Mouse (Mus musculus) CH12.LX (cell line): ENCODE measurements around the gene Platr25.

Experiments used
- CHD2 ChIP-seq: IDR thresholded peaks from 2 replicates; pipeline ENCODE4 v1.6.1; 2011; ENCODE audit warnings: low read length, improper control_type of control experiment
- CTCF ChIP-seq, 2 experiments: IDR thresholded peaks in 1 of 2; conservative IDR thresholded peaks in 1 of 2; 2 replicates each; pipeline ENCODE4 v1.5.1; 2011 to 2012; ENCODE audit warnings: low read depth in 2 of 2, low read length in 2 of 2, improper control_type of control experiment in 1 of 2, inconsistent platforms in 1 of 2, mild to moderate bottlenecking in 1 of 2, moderate library complexity in 1 of 2
- E2F4 ChIP-seq: IDR thresholded peaks from 2 replicates; pipeline ENCODE4 v1.6.1; 2011; ENCODE audit warnings: low read depth, low read length, improper control_type of control experiment; ENCODE audit not compliant: insufficient replicate concordance
- HCFC1 ChIP-seq: IDR thresholded peaks from 2 replicates; pipeline ENCODE4 v1.6.1; 2012; ENCODE audit warnings: low read depth, mild to moderate bottlenecking, inconsistent platforms, low read length, improper control_type of control experiment
- IRF4 ChIP-seq: IDR thresholded peaks from 2 replicates; pipeline ENCODE4 v1.6.1; 2014; ENCODE audit warnings: low read depth, mild to moderate bottlenecking, inconsistent platforms, low read length, improper control_type of control experiment
- MAZ ChIP-seq: IDR thresholded peaks from 2 replicates; pipeline ENCODE4 v1.6.1; 2012; ENCODE audit warnings: low read depth, mild to moderate bottlenecking, inconsistent platforms, low read length, improper control_type of control experiment, moderate library complexity
- NELFE ChIP-seq: IDR thresholded peaks from 2 replicates; pipeline ENCODE4 v1.6.1; 2011; ENCODE audit warnings: low read depth, low read length, improper control_type of control experiment
- POLR2A ChIP-seq: IDR thresholded peaks from 2 replicates; pipeline ENCODE4 v1.6.1; 2011; ENCODE audit warnings: low read depth, mild to moderate bottlenecking, improper control_type of control experiment, low read length
- RCOR1 ChIP-seq: conservative IDR thresholded peaks from 2 replicates; pipeline ENCODE4 v1.6.1; 2012; ENCODE audit warnings: low read depth, mild to moderate bottlenecking, inconsistent platforms, low read length, improper control_type of control experiment
- TBP ChIP-seq: conservative IDR thresholded peaks from 2 replicates; pipeline ENCODE4 v1.6.1; 2011; ENCODE audit warnings: low read depth, low read length, improper control_type of control experiment
- USF1 ChIP-seq: IDR thresholded peaks from 2 replicates; pipeline ENCODE4 v1.6.1; 2014; ENCODE audit warnings: low read depth, mild to moderate bottlenecking, inconsistent platforms, low read length, improper control_type of control experiment
- USF2 ChIP-seq: conservative IDR thresholded peaks from 2 replicates; pipeline ENCODE4 v1.6.1; 2011; ENCODE audit warnings: low read depth, low read length, improper control_type of control experiment
- ZNF384 ChIP-seq: IDR thresholded peaks from 2 replicates; pipeline ENCODE4 v1.6.1; 2012; ENCODE audit warnings: low read depth, low read length, improper control_type of control experiment, inconsistent platforms

DNA sequence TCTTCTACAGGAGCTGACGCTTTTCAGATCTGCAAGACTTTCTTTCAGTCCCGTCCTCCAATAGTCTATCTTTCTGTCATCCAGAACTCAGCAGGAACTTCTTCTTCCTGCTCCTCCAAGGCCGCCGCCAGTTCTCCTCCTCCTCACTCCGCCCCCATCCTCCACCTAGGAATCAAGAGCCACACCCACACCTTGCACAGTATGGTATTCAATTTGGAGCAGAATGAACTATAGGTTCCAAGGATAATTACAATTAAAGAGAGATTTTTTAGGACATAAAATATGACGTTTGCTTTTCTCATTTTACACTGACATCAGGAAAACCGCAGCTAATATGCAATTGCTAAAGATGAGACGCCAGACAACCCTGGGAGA is 107.2 kb downstream of the Platr25 start:
- TF ChIP-seq CTCF (conservative IDR thresholded peaks at IDR 0.05 in 1 of 2, IDR thresholded peaks at IDR 0.05 in 1 of 2; ENCODE audit: low read depth in 2 of 2, low read length in 2 of 2) (no peak), MAZ (0 out of 2 replicates have a peak, but pooled peaks have one; percentile 50), POLR2A (no peak), CHD2 (no peak), NELFE (no peak), ZNF384 (no peak), E2F4 (no peak), USF1 (no peak), TBP (no peak), HCFC1 (no peak), IRF4 (no peak), USF2 (no peak), RCOR1 (no peak)
